Mouse (Mus musculus): ENCODE results near the gene Rap1gap2. TPM values are rescaled to one million over a fixed set of nuclear protein-coding genes. Genes with fewer than 3 reads are reported as not detected.

Rap1gap2 gene
- polyA plus RNA-seq, 1 experiment: 0.81 TPM

DNA sequence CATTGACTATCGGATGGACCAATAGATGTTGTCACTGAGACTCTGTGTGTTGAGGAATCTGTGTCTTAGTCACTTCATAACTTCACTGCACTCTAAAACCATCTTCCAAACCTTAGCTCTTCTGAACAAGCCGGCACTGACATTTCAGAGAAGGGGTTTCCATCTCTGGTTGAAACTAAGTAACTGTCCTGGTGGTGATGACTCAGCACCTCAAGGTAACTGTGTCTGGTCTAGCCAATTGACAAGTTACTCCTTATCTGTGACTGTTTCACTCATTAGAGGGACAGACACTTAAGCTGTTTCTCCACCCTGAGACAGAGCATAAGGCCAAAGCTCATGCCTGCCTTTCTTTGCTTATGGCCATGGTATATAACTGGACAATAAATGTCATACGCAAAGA, 114.1 kb downstream of the Rap1gap2 start:
- H3K36me3 ChIP-seq (replicated peaks; ENCODE audit: low read length): no peaks in the 10 kb centered on the region
- TF ChIP-seq FLI1 (IDR thresholded peaks at IDR 0.05; ENCODE audit: low read length): no peak
- TF ChIP-seq GATA1 (IDR thresholded peaks at IDR 0.05; ENCODE audit: borderline replicate concordance, low read length): no peak
- no peaks in the 10 kb centered on the region for H3K9me3 ChIP-seq
- H3K4me1 ChIP-seq: peaks cover 32% of the 10 kb centered on the region
- peaks cover 21% of the 10 kb centered on the region for H3K27me3 ChIP-seq (replicated peaks)
- H3K4me3 ChIP-seq (replicated peaks): no peak overlapping the region

- H3K4me3 ChIP-seq (replicated peaks): peak overlapping the region; percentile 20
- H3K9me3 ChIP-seq: no peaks in the 10 kb centered on the region
- H3K36me3 ChIP-seq (replicated peaks; ENCODE audit: low read length): no peaks in the 10 kb centered on the region
- H3K27me3 ChIP-seq (replicated peaks): peaks cover 23% of the 10 kb centered on the region
- peaks cover 36% of the 10 kb centered on the region for H3K4me1 ChIP-seq
- TF ChIP-seq FLI1 (IDR thresholded peaks at IDR 0.05; ENCODE audit: low read length): no peak
- TF ChIP-seq GATA1 (IDR thresholded peaks at IDR 0.05; ENCODE audit: borderline replicate concordance, low read length): no peak
Observed at GRCm38 (mm10) chr11:74493936-74494335, 116.8 kb downstream of the Rap1gap2 start.

GRCm38 (mm10) chr11:74493172-74493862, 117.4 kb downstream of the Rap1gap2 start:
- TF ChIP-seq FLI1 (IDR thresholded peaks at IDR 0.05; ENCODE audit: low read length): no peak
- no peak for TF ChIP-seq GATA1 (IDR thresholded peaks at IDR 0.05; ENCODE audit: borderline replicate concordance, low read length)
- Histone ChIP-seq H3K27me3 (replicated peaks) (peaks cover 25% of the 10 kb centered on the region), H3K36me3 (replicated peaks; ENCODE audit: low read length) (no peaks in the 10 kb centered on the region), H3K4me3 (replicated peaks) (peak overlapping the region; percentile 73), H3K4me1 (peaks cover 36% of the 10 kb centered on the region), H3K9me3 (no peaks in the 10 kb centered on the region)

DNA sequence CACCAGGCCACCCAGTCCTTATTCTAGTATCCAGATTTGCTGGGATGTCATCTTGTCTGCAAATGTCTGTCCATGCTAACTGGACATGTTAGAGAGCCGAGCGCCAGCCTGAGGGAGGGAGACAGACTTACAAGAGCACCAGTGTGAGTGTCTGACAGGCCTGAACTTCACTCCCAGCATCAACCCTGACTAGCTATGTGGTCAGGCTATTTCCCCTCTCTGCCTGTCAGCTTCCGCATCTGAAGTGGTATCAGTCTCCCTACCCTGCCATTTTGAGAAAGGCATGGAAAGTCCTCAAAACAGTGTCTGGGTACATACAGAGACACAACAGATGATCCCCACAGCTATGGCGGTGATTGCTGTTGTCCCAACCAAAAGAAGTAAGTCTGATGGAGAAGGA, 119.6 kb downstream of the Rap1gap2 start:
- H3K27me3 ChIP-seq (replicated peaks): peaks cover 27% of the 10 kb centered on the region
- no peaks in the 10 kb centered on the region for H3K36me3 ChIP-seq (replicated peaks; ENCODE audit: low read length)
- TF ChIP-seq FLI1 (IDR thresholded peaks at IDR 0.05; ENCODE audit: low read length): no peak
- TF ChIP-seq GATA1 (IDR thresholded peaks at IDR 0.05; ENCODE audit: borderline replicate concordance, low read length): no peak
- no peak overlapping the region for H3K4me3 ChIP-seq (replicated peaks)
- peaks cover 41% of the 10 kb centered on the region for H3K4me1 ChIP-seq
- H3K9me3 ChIP-seq: no peaks in the 10 kb centered on the region

DNA sequence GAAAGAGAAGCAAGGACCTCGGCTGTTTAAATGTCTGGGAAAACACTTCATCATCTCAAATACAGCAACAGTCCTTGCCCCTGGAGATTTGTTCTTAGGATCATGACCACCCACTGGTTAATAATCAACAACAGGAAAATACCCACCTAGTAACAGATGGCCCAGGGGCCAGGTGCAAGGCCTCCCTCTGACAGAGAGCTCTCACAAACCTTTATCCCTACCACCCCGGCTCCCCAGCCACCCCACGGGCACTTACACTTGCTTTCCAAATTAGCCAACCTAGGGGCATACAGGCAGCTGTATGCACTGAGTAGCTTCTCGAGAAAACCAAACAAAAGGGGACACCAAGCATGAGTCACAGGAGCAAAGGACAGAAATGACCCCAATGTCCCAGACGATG, 121.5 kb downstream of the Rap1gap2 start:
- Histone ChIP-seq H3K27me3 (replicated peaks) (peaks cover 38% of the 10 kb centered on the region), H3K4me3 (replicated peaks) (no peak overlapping the region), H3K4me1 (peaks cover 30% of the 10 kb centered on the region), H3K9me3 (no peaks in the 10 kb centered on the region), H3K36me3 (replicated peaks; ENCODE audit: low read length) (no peaks in the 10 kb centered on the region)
- no peak for TF ChIP-seq FLI1 (IDR thresholded peaks at IDR 0.05; ENCODE audit: low read length)
- no peak for TF ChIP-seq GATA1 (IDR thresholded peaks at IDR 0.05; ENCODE audit: borderline replicate concordance, low read length)

- Histone ChIP-seq H3K4me3 (replicated peaks) (no peak overlapping the region), H3K36me3 (replicated peaks; ENCODE audit: low read length) (no peaks in the 10 kb centered on the region), H3K9me3 (no peaks in the 10 kb centered on the region), H3K4me1 (peaks cover 17% of the 10 kb centered on the region), H3K27me3 (replicated peaks) (peaks cover 30% of the 10 kb centered on the region)
- TF ChIP-seq FLI1 (IDR thresholded peaks at IDR 0.05; ENCODE audit: low read length): no peak
Observed at GRCm38 (mm10) chr11:74487952-74488351, 122.8 kb downstream of the Rap1gap2 start.

GRCm38 (mm10) chr11:74485435-74486217, 125.1 kb downstream of the Rap1gap2 start:
- TF ChIP-seq FLI1 (IDR thresholded peaks at IDR 0.05; ENCODE audit: low read length) (no peak), GATA1 (IDR thresholded peaks at IDR 0.05; ENCODE audit: borderline replicate concordance, low read length) (no peak)
- Histone ChIP-seq H3K4me1 (peaks cover 9% of the 10 kb centered on the region; the same call in 1 of the 2 replicates), H3K36me3 (replicated peaks; ENCODE audit: low read length) (no peaks in the 10 kb centered on the region), H3K27me3 (replicated peaks) (peaks cover 24% of the 10 kb centered on the region), H3K4me3 (replicated peaks) (no peak overlapping the region), H3K9me3 (no peaks in the 10 kb centered on the region)

GRCm38 (mm10) chr11:74483871-74484270, 126.8 kb downstream of the Rap1gap2 start:
- Histone ChIP-seq H3K4me3 (replicated peaks) (no peak overlapping the region), H3K36me3 (replicated peaks; ENCODE audit: low read length) (no peaks in the 10 kb centered on the region), H3K4me1 (peaks cover 9% of the 10 kb centered on the region; the same call in 1 of the 2 replicates), H3K27me3 (replicated peaks) (peaks cover 26% of the 10 kb centered on the region), H3K9me3 (no peaks in the 10 kb centered on the region)
- TF ChIP-seq GATA1 (IDR thresholded peaks at IDR 0.05; ENCODE audit: borderline replicate concordance, low read length): no peak
- no peak for TF ChIP-seq FLI1 (IDR thresholded peaks at IDR 0.05; ENCODE audit: low read length)

DNA sequence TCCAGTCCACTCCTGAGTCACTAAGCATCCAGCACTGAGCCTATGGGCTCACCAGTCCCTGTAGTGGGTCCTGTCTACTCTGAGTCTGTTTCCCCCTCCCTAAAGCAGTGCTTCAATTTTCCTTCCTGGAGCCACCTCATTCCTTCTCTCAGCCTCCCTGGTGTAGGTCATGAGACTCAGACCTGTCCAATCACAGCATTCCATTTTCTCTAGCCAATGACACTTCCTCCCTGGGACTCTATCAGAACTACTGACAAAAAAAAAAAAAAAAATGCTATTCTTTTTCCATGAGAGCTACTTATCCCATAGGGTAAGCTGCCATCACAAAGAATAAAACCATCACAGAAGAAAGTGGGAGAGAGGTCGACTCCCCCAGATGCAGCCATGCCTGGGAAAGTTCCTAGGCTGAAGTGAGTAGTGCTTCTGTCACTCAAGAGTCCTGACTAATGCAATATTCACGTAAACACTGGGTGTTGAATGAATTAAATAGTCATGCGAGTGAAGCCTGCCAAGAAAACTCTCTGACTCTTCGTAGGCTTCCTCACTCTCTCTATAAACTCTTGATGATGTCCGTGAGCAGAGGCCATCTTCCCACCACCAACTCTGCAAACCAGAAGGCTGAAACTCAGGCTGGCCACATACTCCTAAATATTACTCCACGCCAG, 127.4 kb downstream of the Rap1gap2 start:
- TF ChIP-seq GATA1 (IDR thresholded peaks at IDR 0.05; ENCODE audit: borderline replicate concordance, low read length): no peak
- no peak for TF ChIP-seq FLI1 (IDR thresholded peaks at IDR 0.05; ENCODE audit: low read length)
- no peak overlapping the region for H3K4me3 ChIP-seq (replicated peaks)
- H3K27me3 ChIP-seq (replicated peaks): peaks cover 24% of the 10 kb centered on the region
- H3K9me3 ChIP-seq: no peaks in the 10 kb centered on the region
- no peaks in the 10 kb centered on the region for H3K36me3 ChIP-seq (replicated peaks; ENCODE audit: low read length)
- peaks cover 9% of the 10 kb centered on the region; the same call in 1 of the 2 replicates for H3K4me1 ChIP-seq

- H3K4me3 ChIP-seq (replicated peaks): no peak overlapping the region
- H3K27me3 ChIP-seq (replicated peaks): peaks cover 28% of the 10 kb centered on the region
- H3K36me3 ChIP-seq (replicated peaks; ENCODE audit: low read length): no peaks in the 10 kb centered on the region
- H3K4me1 ChIP-seq: peaks cover 8% of the 10 kb centered on the region
- TF ChIP-seq GATA1 (IDR thresholded peaks at IDR 0.05; ENCODE audit: borderline replicate concordance, low read length): no peak
- no peak for TF ChIP-seq FLI1 (IDR thresholded peaks at IDR 0.05; ENCODE audit: low read length)
- no peaks in the 10 kb centered on the region for H3K9me3 ChIP-seq
Observed at GRCm38 (mm10) chr11:74481797-74482196, 128.9 kb downstream of the Rap1gap2 start.
